Mouse (Mus musculus) MEL (cell line): ENCODE data around the gene Csad.

Experiments
- SMC3 ChIP-seq: IDR thresholded peaks from 2 replicates; pipeline ENCODE4 v1.6.1; 2011; ENCODE audit warnings: low read depth, low read length, improper control_type of control experiment
- ZNF384 ChIP-seq: IDR thresholded peaks from 2 replicates; pipeline ENCODE4 v1.6.1; 2012; ENCODE audit warnings: low read depth, mild to moderate bottlenecking, inconsistent platforms, low read length, improper control_type of control experiment

- TF ChIP-seq ZNF384 (no peak), SMC3 (no peak)
Measured at GRCm38 (mm10) chr15:102145330-102145729, 59.2 kb downstream of the Csad start.
